Mouse (Mus musculus): ENCODE measurements at regions not wholly inside any gene's neighbourhood (a gene's known extent, or its start where the extent isn't known, plus 50 kb on each side); places are given as distances from the start of the nearest gene placed in this dataset.

GRCm38 (mm10) chr10:37294231-37294630 lies 155.5 kb upstream of the Marcks start:
- no peaks in the 10 kb centered on the region for H3K36me3 ChIP-seq (replicated peaks in 1 of 2; ENCODE audit: control insufficient read depth in 1 of 2, insufficient read depth in 1 of 2, low read length in 1 of 2)
- H3K9me3 ChIP-seq (replicated peaks; ENCODE audit: low read length) = no peaks in the 10 kb centered on the region
- no peaks in the 10 kb centered on the region for H3K79me2 ChIP-seq (replicated peaks; ENCODE audit: control insufficient read depth, extremely low read depth, insufficient read depth, poor library complexity, severe bottlenecking)
- no peak overlapping the region for H3K4me2 ChIP-seq (ENCODE audit: insufficient read depth, low read depth, poor library complexity, severe bottlenecking)
- in situ Hi-C loops (cut with MboI; ENCODE audit: low pct_ligation_motif_present, low pct_unique_long_range_greater_than_20kb, low sequenced_read_pairs) (no loop called here), dilution Hi-C loops (cut with MboI; ENCODE audit: extremely low pct_ligation_motif_present, extremely low pct_unique_long_range_greater_than_20kb, low sequenced_read_pairs) (no loop called here)
- H3K27ac ChIP-seq (ENCODE audit: insufficient read depth, low read depth) = no peak overlapping the region
- no peak overlapping the region for H3K4me3 ChIP-seq (replicated peaks in 1 of 3; ENCODE audit: low read depth in 2 of 3, low read length in 2 of 3, poor library complexity in 1 of 3)
- H3K27me3 ChIP-seq (replicated peaks) = no peaks in the 10 kb centered on the region
- H3K4me1 ChIP-seq (ENCODE audit: control insufficient read depth in 1 of 2, insufficient read depth in 2 of 2) = peaks cover 8 to 19% of the 10 kb centered on the region in 2 experiments
- DNase-seq (ENCODE audit: extremely low read depth) = no peak
- H3K9ac ChIP-seq (ENCODE audit: insufficient read depth, low read depth) = no peak overlapping the region
- TF ChIP-seq USF2 (conservative IDR thresholded peaks at IDR 0.05; ENCODE audit: low read depth, low read length) = no peak
- no peak for TF ChIP-seq IRF4 (IDR thresholded peaks at IDR 0.05; ENCODE audit: low read depth, low read length)
- TF ChIP-seq MEF2A (IDR thresholded peaks at IDR 0.05; ENCODE audit: borderline replicate concordance, low read depth, low read length) = no peak
- TF ChIP-seq TCF12 (IDR thresholded peaks at IDR 0.05; ENCODE audit: low read depth, low read length) = no peak
- no peak for TF ChIP-seq ZMIZ1 (IDR thresholded peaks at IDR 0.05; ENCODE audit: low read depth, low read length)
- no peak for TF ChIP-seq SIN3A (IDR thresholded peaks at IDR 0.05; ENCODE audit: low read length)
- TF ChIP-seq RCOR1 (conservative IDR thresholded peaks at IDR 0.05; ENCODE audit: low read depth, low read length) = no peak

GRCm38 (mm10) chr10:37293292-37293691 lies 154.6 kb upstream of the Marcks start:
- Histone ChIP-seq H3K79me2 (replicated peaks; ENCODE audit: control insufficient read depth, extremely low read depth, insufficient read depth, poor library complexity, severe bottlenecking) (no peaks in the 10 kb centered on the region), H3K9me3 (replicated peaks; ENCODE audit: low read length) (no peaks in the 10 kb centered on the region), H3K36me3 (replicated peaks in 1 of 2; ENCODE audit: control insufficient read depth in 1 of 2, insufficient read depth in 1 of 2, low read length in 1 of 2) (no peaks in the 10 kb centered on the region), H3K4me2 (ENCODE audit: insufficient read depth, low read depth, poor library complexity, severe bottlenecking) (no peak overlapping the region), H3K4me1 (ENCODE audit: control insufficient read depth in 1 of 2, insufficient read depth in 2 of 2) (peaks cover 8 to 12% of the 10 kb centered on the region in 2 experiments), H3K27me3 (replicated peaks) (no peaks in the 10 kb centered on the region), H3K27ac (ENCODE audit: insufficient read depth, low read depth) (no peak overlapping the region), H3K4me3 (replicated peaks in 1 of 3; ENCODE audit: low read depth in 2 of 3, low read length in 2 of 3, poor library complexity in 1 of 3) (no peak overlapping the region), H3K9ac (ENCODE audit: insufficient read depth, low read depth) (no peak overlapping the region)
- in situ Hi-C loops (cut with MboI; ENCODE audit: low pct_ligation_motif_present, low pct_unique_long_range_greater_than_20kb, low sequenced_read_pairs) (no loop called here), dilution Hi-C loops (cut with MboI; ENCODE audit: extremely low pct_ligation_motif_present, extremely low pct_unique_long_range_greater_than_20kb, low sequenced_read_pairs) (no loop called here)
- TF ChIP-seq POLR2AphosphoS2 (IDR thresholded peaks at IDR 0.05; ENCODE audit: low read depth, low read length) (no peak), CTCF (conservative IDR thresholded peaks at IDR 0.05 in 1 of 2, IDR thresholded peaks at IDR 0.05 in 1 of 2; ENCODE audit: low read depth in 2 of 2, low read length in 2 of 2) (no peak), SMC3 (IDR thresholded peaks at IDR 0.05; ENCODE audit: low read depth, low read length) (no peak), ZKSCAN1 (IDR thresholded peaks at IDR 0.05; ENCODE audit: borderline replicate concordance, low read depth, low read length) (no peak), UBTF (IDR thresholded peaks at IDR 0.05; ENCODE audit: low read depth, low read length) (no peak), GABPA (IDR thresholded peaks at IDR 0.05; ENCODE audit: insufficient replicate concordance, low read depth, low read length) (no peak), MEF2A (IDR thresholded peaks at IDR 0.05; ENCODE audit: borderline replicate concordance, low read depth, low read length) (no peak), POLR2A (IDR thresholded peaks at IDR 0.05; ENCODE audit: low read depth, low read length) (no peak), NRF1 (IDR thresholded peaks at IDR 0.05; ENCODE audit: low read depth, low read length) (no peak), HCFC1 (IDR thresholded peaks at IDR 0.05; ENCODE audit: low read depth, low read length) (no peak), USF1 (IDR thresholded peaks at IDR 0.05; ENCODE audit: low read depth, low read length) (no peak), TBP (conservative IDR thresholded peaks at IDR 0.05; ENCODE audit: low read depth, low read length) (no peak), RCOR1 (conservative IDR thresholded peaks at IDR 0.05; ENCODE audit: low read depth, low read length) (no peak)
- no peak for DNase-seq (ENCODE audit: extremely low read depth)

Measured in CH12.LX (cell line).